Mouse (Mus musculus) C2C12 (cell line): ENCODE results near the gene Usp39. TPM values are rescaled to one million over a fixed set of nuclear protein-coding genes. Genes with fewer than 3 reads are reported as not detected.

Experiments used
- H3K27me3 ChIP-seq: one replicate; pipeline ENCODE4 v1.6.1; 2011; ENCODE audit not compliant: control insufficient read depth, insufficient read depth, insufficient read length
- H3K36me3 ChIP-seq: one replicate; pipeline ENCODE4 v1.6.1; 2011; ENCODE audit not compliant: control insufficient read depth, insufficient read depth
- H3K4me3 ChIP-seq: one replicate; pipeline ENCODE4 v1.5.1; 2011; ENCODE audit warnings: mild to moderate bottlenecking, control low read depth; ENCODE audit not compliant: poor library complexity, insufficient read depth, severe bottlenecking
- H3K79me2 ChIP-seq: one replicate; pipeline ENCODE4 v1.6.1; 2011; ENCODE audit not compliant: control insufficient read depth, insufficient read depth
- H3K79me3 ChIP-seq: one replicate; pipeline ENCODE4 v1.6.1; 2011; ENCODE audit warnings: low read depth, control low read depth
- H3ac ChIP-seq: one replicate; pipeline ENCODE3; 2011; ENCODE audit warnings: low read depth; ENCODE audit not compliant: control insufficient read depth, insufficient read length
- CEBPB ChIP-seq: IDR thresholded peaks from one replicate; pipeline ENCODE4 v1.6.1; 2011; ENCODE audit warnings: low read depth, mild to moderate bottlenecking, control low read depth, moderate library complexity
- CTCF ChIP-seq: IDR thresholded peaks from one replicate; pipeline ENCODE4 v1.5.1; 2011; ENCODE audit not compliant: control insufficient read depth, insufficient read depth, insufficient read length
- FOSL1 ChIP-seq: IDR thresholded peaks from one replicate; pipeline ENCODE4 v1.8.0; 2011; ENCODE audit warnings: mild to moderate bottlenecking, low read length; ENCODE audit not compliant: poor library complexity, insufficient read depth, severe bottlenecking
- MAX ChIP-seq: IDR thresholded peaks from one replicate; pipeline ENCODE4 v1.6.1; 2011; ENCODE audit warnings: mild to moderate bottlenecking, control low read depth
- MYOD1 ChIP-seq: IDR thresholded peaks from one replicate; pipeline ENCODE4 v1.6.1; 2011; ENCODE audit warnings: low read depth; ENCODE audit not compliant: control insufficient read depth, insufficient read length
- MYOG ChIP-seq: IDR thresholded peaks from one replicate; pipeline ENCODE4 v1.6.1; 2011; ENCODE audit not compliant: control insufficient read depth, insufficient read length; ENCODE audit errors: extremely low read depth
- USF1 ChIP-seq: IDR thresholded peaks from one replicate; pipeline ENCODE4 v1.6.1; 2011; ENCODE audit warnings: low read depth, mild to moderate bottlenecking, control low read depth, moderate library complexity
- long read RNA-seq, 2 experiments: library from polyadenylated mRNA; unstranded; transcript quantifications; one replicate each; pipeline ENCODE4 v2.0.0; 2019 to 2020
- polyA plus RNA-seq: library from polyadenylated mRNA; unstranded; fragments of >200 nt; fragmentation: generic; extraction: Trizol; gene quantifications from one replicate; pipeline ENCODE4 v1.2.1, GENCODE M21; 2012; ENCODE audit warnings: missing spikeins

Usp39 gene
- 67.4 TPM for polyA plus RNA-seq
- long read RNA-seq, experiment 1, transcript Usp39-201 (13 exons, 2,244 nt) = major isoform, 56 of 67 reads
- long read RNA-seq, experiment 1, partial matches to known transcripts = 3 of 67 reads
- long read RNA-seq, experiment 1, other reads (novel, unspliced or antisense) = 8 of 67 reads
- long read RNA-seq, experiment 2, transcript Usp39-201 (13 exons, 2,244 nt) = major isoform, 691 of 822 reads
- long read RNA-seq, experiment 2, partial matches to known transcripts = 7 of 822 reads
- long read RNA-seq, experiment 2, other reads (novel, unspliced or antisense) = 124 of 822 reads

- TF ChIP-seq USF1 = peak; percentile 48
- TF ChIP-seq CEBPB = no peak
- no peak for TF ChIP-seq MYOD1
- TF ChIP-seq MAX = peak; percentile 81
- peaks cover 78% of the 10 kb centered on the region for H3K79me2 ChIP-seq
These were observed at the start of gene Usp39 for GRCm38 (mm10) chr6:72345074-72345567. Gene Usp39, minus strand, starts transcription at chr6:72345184.

GRCm38 (mm10) chr6:72392341-72392740 lies 47.4 kb upstream of the Usp39 start:
- peaks cover 15% of the 10 kb centered on the region for H3K79me2 ChIP-seq
- no peaks in the 10 kb centered on the region for H3K27me3 ChIP-seq
- H3ac ChIP-seq = no peak overlapping the region
- H3K79me3 ChIP-seq = no peaks in the 10 kb centered on the region
- TF ChIP-seq MYOD1 (no peak), FOSL1 (no peak), CTCF (no peak)
- peaks cover 3% of the 10 kb centered on the region for H3K36me3 ChIP-seq
- H3K4me3 ChIP-seq = no peak overlapping the region

More at GRCm38 (mm10) chr6:72345074-72345567, at the start of gene Usp39:
- Histone ChIP-seq H3K4me3 (peak within 1 kb of the TSS; percentile 83), H3K36me3 (peaks cover 32% of the 10 kb centered on the region), H3K27me3 (no peaks in the 10 kb centered on the region), H3ac (peak within 1 kb of the TSS; percentile 93), H3K79me3 (peaks cover 57% of the 10 kb centered on the region)

GRCm38 (mm10) chr6:72390795-72391521 lies 46.0 kb upstream of the Usp39 start:
- Histone ChIP-seq H3K79me2 (peaks cover 15% of the 10 kb centered on the region), H3K4me3 (no peak overlapping the region), H3K79me3 (no peaks in the 10 kb centered on the region), H3K27me3 (no peaks in the 10 kb centered on the region), H3K36me3 (peaks cover 3% of the 10 kb centered on the region), H3ac (no peak overlapping the region)
- TF ChIP-seq USF1 (no peak), MAX (no peak), CEBPB (no peak), MYOG (no peak), CTCF (no peak), FOSL1 (no peak), MYOD1 (no peak)

GRCm38 (mm10) chr6:72389941-72390771 lies 45.2 kb upstream of the Usp39 start, which contains the start of gene Vamp8:
Gene Vamp8, minus strand, starts transcription at chr6:72390703.
- peaks cover 15% of the 10 kb centered on the region for H3K79me2 ChIP-seq
- H3K4me3 ChIP-seq = peak within 1 kb of the TSS; percentile 44
- H3K79me3 ChIP-seq = no peaks in the 10 kb centered on the region
- TF ChIP-seq MYOG (no peak), CEBPB (no peak), MYOD1 (no peak), FOSL1 (no peak), CTCF (no peak)
- H3K27me3 ChIP-seq = no peaks in the 10 kb centered on the region
- H3ac ChIP-seq = peak within 1 kb of the TSS; percentile 76
- H3K36me3 ChIP-seq = peaks cover 3% of the 10 kb centered on the region

GRCm38 (mm10) chr6:72389471-72389940 lies 44.5 kb upstream of the Usp39 start:
- H3K79me2 ChIP-seq = peaks cover 15% of the 10 kb centered on the region
- H3ac ChIP-seq = peak overlapping the region; percentile 76
- peak overlapping the region; percentile 44 for H3K4me3 ChIP-seq
- no peaks in the 10 kb centered on the region for H3K79me3 ChIP-seq
- H3K36me3 ChIP-seq = peaks cover 3% of the 10 kb centered on the region
- H3K27me3 ChIP-seq = no peaks in the 10 kb centered on the region
- no peak for TF ChIP-seq FOSL1
- no peak for TF ChIP-seq MYOD1
- TF ChIP-seq MAX = no peak
- TF ChIP-seq CTCF = no peak
- no peak for TF ChIP-seq MYOG
- TF ChIP-seq USF1 = no peak
- no peak for TF ChIP-seq CEBPB
